Mouse (Mus musculus) liver, embryonic 13.5 days (tissue): ENCODE measurements around the gene Camsap3. TPM values are rescaled to one million over a fixed set of nuclear protein-coding genes. Genes with fewer than 3 reads are reported as not detected.
A peak's percentile ranks its signal among the peaks of the same experiment; 100 is the strongest.

Experiments
- ATAC-seq: fragments of 200-750 bp; cut with Nextera tagmentation; 2 replicates; pipeline ENCODE4 v1.8.0; 2017; ENCODE audit warnings: low read depth, mild to moderate bottlenecking, moderate number of reproducible peaks, moderate library complexity
- DNase-seq: peaks from one replicate; pipeline ENCODE4 v3.0.0; 2022
- H3K27ac ChIP-seq: fragments of 300-500 bp; sonication (generic); 2 replicates; pipeline ENCODE4 v1.5.1; 2015; ENCODE audit warnings: moderate library complexity, mild to moderate bottlenecking, inconsistent platforms
- H3K27me3 ChIP-seq: fragments of 300-500 bp; sonication (generic); 2 replicates; pipeline ENCODE4 v1.6.1; 2015; ENCODE audit warnings: mild to moderate bottlenecking, inconsistent platforms
- H3K36me3 ChIP-seq: fragments of 300-500 bp; sonication (generic); 2 replicates; pipeline ENCODE4 v1.6.1; 2015; ENCODE audit warnings: mild to moderate bottlenecking, inconsistent platforms
- H3K4me1 ChIP-seq: fragments of 300-500 bp; sonication (generic); replicated peaks from 2 replicates; pipeline ENCODE4 v1.6.1; 2015; ENCODE audit warnings: inconsistent platforms
- H3K4me2 ChIP-seq: fragments of 300-500 bp; sonication (generic); 2 replicates; pipeline ENCODE4 v1.6.1; 2015; ENCODE audit warnings: inconsistent platforms, mild to moderate bottlenecking, moderate library complexity
- H3K4me3 ChIP-seq: fragments of 300-500 bp; sonication (generic); replicated peaks from 2 replicates; pipeline ENCODE4 v1.5.1; 2015; ENCODE audit warnings: mild to moderate bottlenecking, inconsistent platforms
- H3K9ac ChIP-seq: fragments of 300-500 bp; sonication (generic); 2 replicates; pipeline ENCODE4 v1.6.1; 2015; ENCODE audit warnings: mild to moderate bottlenecking, inconsistent platforms
- H3K9me3 ChIP-seq: fragments of 300-500 bp; sonication (generic); replicated peaks from 2 replicates; pipeline ENCODE4 v1.6.1; 2016; ENCODE audit warnings: inconsistent platforms
- WGBS: fragments of 180-500 bp; shearing (Covaris S2); methylation state at CpG from one replicate; pipeline ENCODE4 v1.1.7; 2015; ENCODE audit not compliant: insufficient replicate concordance; 5-methylcytosine and 5-hydroxymethylcytosine counted together
- polyA plus RNA-seq: library from polyadenylated mRNA; unstranded; fragments of >200 nt; fragmentation: Nextera tagmentation; extraction: Ambion mirVana; gene quantifications from 2 replicates; pipeline ENCODE4 v1.2.1, GENCODE M21; 2015

Camsap3 gene
- polyA plus RNA-seq = 1.3 and 1.4 TPM in 2 replicates

- Histone ChIP-seq H3K9me3 (no peaks in the 10 kb centered on the region), H3K4me2 (peak within 1 kb of the TSS; percentile 95), H3K27ac (peak within 1 kb of the TSS; percentile 12; the same call in 1 of the 2 replicates), H3K27me3 (peaks cover 12% of the 10 kb centered on the region; the same call in 1 of the 2 replicates), H3K4me1 (peaks cover 29% of the 10 kb centered on the region), H3K4me3 (peak within 1 kb of the TSS; percentile 71), H3K9ac (peak within 1 kb of the TSS; percentile 72), H3K36me3 (no peaks in the 10 kb centered on the region)
- DNase-seq (no peak), ATAC-seq (peak; percentile 22)
- WGBS = 10% methylated on average over 7 of the region's 7 CpGs
These were observed at the start of gene Camsap3 for GRCm38 (mm10) chr8:3586993-3587390. Camsap3 (plus strand) TSS chr8:3587293.

DNA sequence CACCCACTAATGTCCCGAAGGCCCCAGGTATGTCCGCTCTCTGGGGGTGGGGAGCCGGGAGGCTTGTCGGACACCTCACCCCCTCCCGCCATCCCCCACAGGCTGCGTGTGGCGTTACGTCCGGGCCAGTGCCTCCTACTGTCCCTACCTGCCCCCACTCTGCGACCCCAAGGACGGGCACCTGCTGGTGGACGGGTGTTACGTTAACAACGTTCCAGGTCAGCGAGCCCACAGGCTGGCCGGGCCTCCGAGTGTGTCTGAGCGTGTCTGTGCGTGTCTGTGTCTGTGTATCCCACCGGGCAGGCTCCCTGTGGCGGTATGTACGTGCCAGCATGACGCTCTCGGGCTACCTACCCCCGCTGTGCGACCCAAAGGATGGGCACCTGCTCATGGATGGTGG, 49.4 kb upstream of the Camsap3 start:
- Histone ChIP-seq H3K36me3 (peaks cover 71% of the 10 kb centered on the region), H3K27ac (no peak overlapping the region), H3K4me3 (no peak overlapping the region), H3K9ac (no peak overlapping the region), H3K4me2 (no peak overlapping the region), H3K9me3 (no peaks in the 10 kb centered on the region), H3K4me1 (peaks cover 17% of the 10 kb centered on the region), H3K27me3 (no peaks in the 10 kb centered on the region)
- 93% methylated on average over 26 of the region's 26 CpGs for WGBS
- ATAC-seq = no peak
- no peak for DNase-seq

- H3K27ac ChIP-seq = no peak overlapping the region
- no peak overlapping the region for H3K9ac ChIP-seq
- no peak overlapping the region for H3K4me3 ChIP-seq
- H3K27me3 ChIP-seq = no peaks in the 10 kb centered on the region
- H3K9me3 ChIP-seq = no peaks in the 10 kb centered on the region
- peaks cover 17% of the 10 kb centered on the region for H3K4me1 ChIP-seq
- no peak overlapping the region for H3K4me2 ChIP-seq
- no peak for ATAC-seq
- peaks cover 85% of the 10 kb centered on the region for H3K36me3 ChIP-seq
- 73% methylated on average over 7 of the region's 7 CpGs for WGBS
- no peak for DNase-seq
These were observed 47.9 kb upstream of the Camsap3 start for GRCm38 (mm10) chr8:3539146-3539545.

- WGBS = 82% methylated on average over 4 of the region's 4 CpGs
- ATAC-seq = no peak
- Histone ChIP-seq H3K27me3 (no peaks in the 10 kb centered on the region), H3K9ac (no peak overlapping the region), H3K9me3 (no peaks in the 10 kb centered on the region), H3K27ac (no peak overlapping the region), H3K4me3 (no peak overlapping the region), H3K36me3 (peaks cover 91% of the 10 kb centered on the region), H3K4me2 (no peak overlapping the region), H3K4me1 (peaks cover 17% of the 10 kb centered on the region)
- no peak for DNase-seq
These were observed 47.0 kb upstream of the Camsap3 start for GRCm38 (mm10) chr8:3540076-3540475.

DNA sequence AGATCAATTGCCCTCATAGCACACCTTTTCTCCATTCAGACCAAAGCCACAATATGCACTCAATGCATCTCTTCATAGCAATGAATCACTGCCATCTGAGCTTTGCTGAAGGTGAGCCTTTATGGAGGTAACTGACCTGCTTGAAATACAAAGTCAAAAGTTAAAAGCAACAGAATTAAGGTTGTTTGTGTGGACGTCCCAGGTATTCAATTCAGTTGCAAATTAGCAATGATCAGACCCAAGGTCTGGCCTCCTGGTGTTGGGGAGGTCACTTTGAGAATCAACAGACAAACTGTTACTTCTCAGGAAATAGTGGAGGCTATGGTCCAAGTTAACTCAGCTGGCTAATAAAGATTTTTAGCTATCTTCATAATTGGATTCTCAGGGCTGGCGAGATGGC, 40.6 kb upstream of the Camsap3 start:
- Histone ChIP-seq H3K9ac (no peak overlapping the region), H3K27me3 (no peaks in the 10 kb centered on the region), H3K27ac (no peak overlapping the region), H3K4me3 (no peak overlapping the region), H3K4me1 (no peaks in the 10 kb centered on the region), H3K4me2 (no peak overlapping the region), H3K9me3 (no peaks in the 10 kb centered on the region), H3K36me3 (peaks cover 31% of the 10 kb centered on the region)
- DNase-seq (no peak), ATAC-seq (no peak)
- 73% methylated on average over 2 of the region's 2 CpGs for WGBS

DNA sequence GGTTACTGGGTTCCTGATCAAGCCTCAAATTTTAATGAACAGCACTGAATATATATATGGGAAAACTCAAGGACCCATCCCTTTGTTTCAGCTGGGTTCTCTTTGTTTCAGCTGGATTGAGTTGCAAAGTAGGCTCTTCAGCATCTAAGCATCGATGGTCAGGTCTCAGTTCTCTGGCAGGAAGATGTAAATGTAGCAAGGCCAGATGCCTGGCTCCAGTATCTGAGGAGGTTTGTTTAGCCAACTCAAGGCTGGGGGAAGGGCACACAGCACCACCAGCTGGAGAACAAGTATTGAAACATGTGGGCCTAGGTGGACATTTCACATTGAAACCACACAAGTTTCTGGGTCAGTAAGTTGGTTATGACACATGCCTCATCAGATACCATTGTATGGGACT, 34.9 kb upstream of the Camsap3 start:
- no peaks in the 10 kb centered on the region for H3K9me3 ChIP-seq
- H3K9ac ChIP-seq = no peak overlapping the region
- H3K36me3 ChIP-seq = no peaks in the 10 kb centered on the region
- no peak overlapping the region for H3K4me2 ChIP-seq
- ATAC-seq = no peak
- DNase-seq = no peak
- H3K27me3 ChIP-seq = no peaks in the 10 kb centered on the region
- H3K4me3 ChIP-seq = no peak overlapping the region
- H3K27ac ChIP-seq = no peak overlapping the region
- no peaks in the 10 kb centered on the region for H3K4me1 ChIP-seq
- 72% methylated on average over 1 of the region's 1 CpGs for WGBS

- Histone ChIP-seq H3K9me3 (no peaks in the 10 kb centered on the region), H3K27me3 (no peaks in the 10 kb centered on the region), H3K36me3 (no peaks in the 10 kb centered on the region), H3K4me2 (no peak overlapping the region), H3K9ac (no peak overlapping the region), H3K4me1 (no peaks in the 10 kb centered on the region), H3K27ac (no peak overlapping the region), H3K4me3 (no peak overlapping the region)
- ATAC-seq (peak; percentile 82), DNase-seq (no peak)
- 57% methylated on average over 4 of the region's 4 CpGs for WGBS
These were observed 31.0 kb upstream of the Camsap3 start for GRCm38 (mm10) chr8:3556114-3556513.

- Histone ChIP-seq H3K4me3 (peak within 1 kb of the TSS; percentile 23), H3K27me3 (no peaks in the 10 kb centered on the region), H3K4me1 (no peaks in the 10 kb centered on the region), H3K27ac (peak within 1 kb of the TSS; percentile 50), H3K9me3 (no peaks in the 10 kb centered on the region), H3K9ac (0 out of 2 replicates have a peak within 1 kb of the TSS, but pooled peaks have one; percentile 7), H3K4me2 (peak within 1 kb of the TSS; percentile 42), H3K36me3 (no peaks in the 10 kb centered on the region)
- no peak for DNase-seq
- ATAC-seq = peak; percentile 69
- 13% methylated on average over 12 of the region's 12 CpGs for WGBS
These were observed 19.3 kb upstream of the Camsap3 start, which contains the start of gene C330021F23Rik for GRCm38 (mm10) chr8:3567641-3568371. C330021F23Rik (plus strand) TSS chr8:3567990.

DNA sequence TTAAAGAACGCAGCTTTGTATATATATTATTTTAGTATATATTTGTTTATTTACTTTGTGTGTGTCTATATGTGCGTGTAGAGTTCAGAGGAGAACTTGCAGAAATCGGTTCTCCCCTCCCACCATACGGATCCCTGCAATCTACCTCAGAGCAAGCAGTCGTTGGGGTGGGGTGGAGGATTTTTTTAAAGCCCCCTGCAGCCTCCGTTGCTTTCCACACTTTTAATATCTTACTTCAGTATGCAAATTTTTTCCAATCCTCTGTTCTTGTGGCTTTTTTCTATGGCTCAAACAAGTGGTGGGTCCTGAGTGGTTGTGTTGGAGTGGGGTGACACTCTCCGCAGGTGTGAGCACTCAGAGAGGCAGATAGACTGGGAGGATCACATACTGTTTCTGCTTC, 18.7 kb upstream of the Camsap3 start:
- DNase-seq (no peak), ATAC-seq (no peak)
- Histone ChIP-seq H3K36me3 (no peaks in the 10 kb centered on the region), H3K9me3 (no peaks in the 10 kb centered on the region), H3K27ac (peak overlapping the region; percentile 50; the same call in 1 of the 2 replicates), H3K4me1 (no peaks in the 10 kb centered on the region), H3K4me2 (peak overlapping the region; percentile 42), H3K27me3 (no peaks in the 10 kb centered on the region), H3K4me3 (peak overlapping the region; percentile 23), H3K9ac (no peak overlapping the region)
- 17% methylated on average over 7 of the region's 7 CpGs for WGBS

GRCm38 (mm10) chr8:3569784-3570183, 17.3 kb upstream of the Camsap3 start:
- 71% methylated on average over 5 of the region's 5 CpGs for WGBS
- ATAC-seq (no peak), DNase-seq (no peak)
- no peaks in the 10 kb centered on the region for H3K9me3 ChIP-seq
- H3K27ac ChIP-seq = no peak overlapping the region
- no peaks in the 10 kb centered on the region for H3K27me3 ChIP-seq
- H3K4me1 ChIP-seq = no peaks in the 10 kb centered on the region
- no peak overlapping the region for H3K9ac ChIP-seq
- no peaks in the 10 kb centered on the region for H3K36me3 ChIP-seq
- H3K4me3 ChIP-seq = no peak overlapping the region
- no peak overlapping the region for H3K4me2 ChIP-seq

DNA sequence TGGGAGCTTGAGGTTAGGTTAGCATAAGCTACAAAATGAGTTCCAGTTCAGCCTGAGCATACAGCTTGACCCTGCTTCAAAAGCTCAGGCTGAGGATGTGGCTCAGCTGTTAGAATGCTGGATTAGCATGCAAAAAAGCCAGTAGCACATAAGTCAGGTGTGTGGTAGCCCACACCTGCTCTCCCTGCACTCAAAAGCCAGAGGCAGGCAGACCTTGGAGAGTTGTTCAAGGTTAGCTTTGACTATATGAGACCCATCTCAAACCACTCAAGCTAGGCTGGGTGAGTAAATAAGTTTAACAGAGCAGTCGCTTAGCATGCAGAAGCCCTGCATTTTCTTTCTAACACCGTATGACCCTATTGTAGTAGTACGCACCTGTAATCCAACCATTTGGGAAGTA, 12.5 kb upstream of the Camsap3 start:
- 71% methylated on average over 3 of the region's 3 CpGs for WGBS
- no peak overlapping the region for H3K27ac ChIP-seq
- H3K4me2 ChIP-seq = no peak overlapping the region
- DNase-seq (no peak), ATAC-seq (no peak)
- peaks cover 7% of the 10 kb centered on the region for H3K4me1 ChIP-seq
- H3K4me3 ChIP-seq = no peak overlapping the region
- no peaks in the 10 kb centered on the region for H3K9me3 ChIP-seq
- H3K9ac ChIP-seq = no peak overlapping the region
- H3K27me3 ChIP-seq = no peaks in the 10 kb centered on the region
- no peaks in the 10 kb centered on the region for H3K36me3 ChIP-seq
